Mouse (Mus musculus) megakaryocyte progenitor cell, adult 5-6 weeks (primary cell): Measurements from ENCODE around the gene Bmper. TPM values are rescaled to one million over a fixed set of nuclear protein-coding genes. Genes with fewer than 3 reads are reported as not detected.
A peak's percentile ranks its signal among the peaks of the same experiment; 100 is the strongest.

ENCODE experiments used
- ATAC-seq: replicated peaks from 2 replicates; pipeline ENCODE4 v1.8.0; 2016; ENCODE audit warnings: mild to moderate bottlenecking, moderate TSS enrichment, inconsistent platforms; ENCODE audit not compliant: poor library complexity
- total RNA-seq, 2 experiments: library from RNA; stranded (forward) in 1 of 2; stranded (reverse) in 1 of 2; fragments of 157-497, 149-512 nt in 1 of 2; fragments of 200-1000 nt in 1 of 2; gene quantifications; 2 replicates each; pipeline versions ENCODE4 v1.2.3 to v1.2.4; 2015 to 2017

Bmper gene
- total RNA-seq, 2 experiments from 2014 or later, result not detected

GRCm38 (mm10) chr9:23235368-23236002, 12.6 kb downstream of the Bmper start:
- peak; percentile 58 for ATAC-seq

GRCm38 (mm10) chr9:23236635-23237279, 13.9 kb downstream of the Bmper start:
- no peak for ATAC-seq

DNA sequence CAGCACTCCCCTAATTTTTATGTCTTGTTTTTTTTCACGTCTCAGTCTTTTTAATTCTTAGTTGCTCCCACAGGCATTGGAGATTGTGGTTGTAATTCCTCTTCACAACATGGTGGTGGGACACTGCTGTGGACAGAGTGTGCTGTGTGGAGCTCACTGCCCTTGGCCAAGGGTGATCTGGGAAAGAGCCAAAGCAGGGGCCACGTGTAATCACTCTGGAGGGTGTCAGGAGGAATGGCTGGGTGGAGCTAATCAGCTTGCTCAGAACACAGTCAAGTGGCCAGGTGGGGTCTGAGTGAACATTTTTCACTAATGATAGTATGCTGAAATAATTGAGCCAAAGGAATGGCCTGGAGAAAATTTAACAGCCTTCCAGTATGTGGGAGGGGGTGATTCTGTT, 16.1 kb downstream of the Bmper start:
- no peak for ATAC-seq

GRCm38 (mm10) chr9:23242911-23243310, 20.0 kb downstream of the Bmper start:
- no peak for ATAC-seq

DNA sequence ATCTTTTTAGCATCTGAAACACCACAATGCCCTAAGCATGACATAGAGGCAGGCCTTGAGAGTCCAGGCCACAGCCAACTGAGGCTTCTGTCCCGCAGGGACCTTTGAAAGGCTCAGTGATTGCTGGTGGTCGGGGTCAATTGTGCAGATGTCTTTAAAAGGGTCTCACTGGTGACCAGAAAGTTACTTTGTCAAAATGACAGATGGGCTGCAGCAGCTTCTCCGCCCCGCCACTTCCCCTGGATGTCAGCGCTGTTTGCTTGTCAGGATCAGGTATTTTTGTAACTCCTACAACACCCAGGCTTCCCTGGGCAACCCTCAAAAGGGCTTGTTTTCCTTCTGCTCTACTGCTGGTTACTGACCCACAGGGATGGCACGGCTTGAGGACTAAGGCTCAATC, 21.0 kb downstream of the Bmper start:
- ATAC-seq, result no peak

DNA sequence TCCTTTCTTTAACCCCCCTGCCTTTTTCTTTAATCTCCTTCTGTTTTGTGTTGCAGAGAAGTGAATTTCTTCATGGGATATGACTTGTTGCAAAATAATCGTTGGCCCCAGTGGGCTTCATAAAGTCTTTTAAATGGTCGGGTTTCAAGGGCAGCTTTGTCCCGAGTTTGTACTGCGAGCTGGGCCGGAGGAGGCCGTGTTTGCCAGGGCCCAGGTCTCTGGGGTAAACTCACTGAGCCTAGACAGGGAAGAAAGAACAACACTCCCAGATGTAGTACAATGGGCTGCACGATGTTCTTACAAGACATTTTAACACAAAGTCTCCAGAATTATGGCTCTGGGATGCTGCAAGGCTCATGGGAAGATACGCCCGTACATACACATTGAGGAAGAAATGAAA, 23.5 kb downstream of the Bmper start:
- no peak for ATAC-seq

DNA sequence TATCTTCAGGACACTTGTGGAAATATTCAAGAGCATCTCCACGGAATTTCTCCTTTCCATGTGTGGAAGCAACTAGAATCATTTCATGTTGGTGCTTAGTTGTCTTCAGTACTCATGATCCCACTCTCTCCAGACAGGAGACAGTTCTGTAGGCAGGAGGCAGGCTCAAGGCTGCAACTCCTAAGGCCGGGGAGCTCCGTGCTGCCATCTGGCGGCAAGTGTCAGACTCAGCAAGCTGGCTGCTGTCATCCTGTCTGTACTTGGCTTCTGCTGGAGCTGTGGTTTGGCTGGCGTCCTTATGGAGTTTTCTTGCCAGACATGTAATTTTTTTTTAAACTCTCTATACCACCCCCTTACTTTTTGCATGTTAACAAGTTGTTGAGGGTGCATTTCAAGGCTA, 27.1 kb downstream of the Bmper start:
- ATAC-seq, result peak; percentile 98

GRCm38 (mm10) chr9:23251001-23251400, 28.1 kb downstream of the Bmper start:
- no peak for ATAC-seq

DNA sequence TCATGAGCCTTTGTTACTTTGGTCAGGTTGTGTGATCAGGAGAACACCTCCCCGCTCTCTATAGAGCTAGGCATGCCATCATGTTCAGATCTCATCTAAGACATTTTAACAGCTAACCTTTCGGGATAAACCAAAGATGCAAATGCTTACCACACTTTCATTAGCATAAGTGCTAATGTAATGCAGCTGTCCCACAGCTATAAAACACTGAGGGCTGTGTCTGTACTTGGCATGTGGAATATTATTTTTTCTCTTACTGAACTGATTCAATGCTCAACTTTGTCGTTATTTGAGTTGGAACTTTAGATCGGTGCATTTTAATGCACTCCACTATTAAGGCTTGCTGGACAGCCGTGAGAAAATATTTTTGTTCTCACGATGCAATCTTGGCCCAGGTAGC, 30.7 kb downstream of the Bmper start:
- no peak for ATAC-seq

GRCm38 (mm10) chr9:23254237-23255214, 31.6 kb downstream of the Bmper start:
- no peak for ATAC-seq

GRCm38 (mm10) chr9:23255841-23256240, 33.0 kb downstream of the Bmper start:
- ATAC-seq, result no peak

GRCm38 (mm10) chr9:23256576-23256975, 33.7 kb downstream of the Bmper start:
- no peak for ATAC-seq

GRCm38 (mm10) chr9:23261834-23262233, 39.0 kb downstream of the Bmper start:
- ATAC-seq, result no peak

- no peak for ATAC-seq
Measured at GRCm38 (mm10) chr9:23262851-23263250, 40.0 kb downstream of the Bmper start.

DNA sequence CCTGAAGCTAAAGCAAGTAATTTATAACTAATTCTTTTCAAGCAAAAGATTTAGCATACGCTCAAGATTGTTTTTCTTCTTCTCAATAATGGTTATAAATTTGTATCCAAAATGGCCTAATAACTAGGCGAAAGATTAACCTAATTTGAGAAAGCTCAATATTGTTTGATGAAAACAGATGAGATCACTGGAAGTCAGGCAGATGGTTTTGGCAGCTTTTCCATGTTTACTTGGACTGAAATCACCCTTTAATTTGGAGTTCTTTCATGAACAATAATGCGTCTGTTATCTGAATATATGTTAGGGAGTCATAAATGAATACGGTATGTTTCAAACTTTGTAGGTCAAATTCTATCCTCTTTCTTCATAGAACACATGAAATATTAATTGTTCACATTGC, 41.6 kb downstream of the Bmper start:
- ATAC-seq, result no peak

DNA sequence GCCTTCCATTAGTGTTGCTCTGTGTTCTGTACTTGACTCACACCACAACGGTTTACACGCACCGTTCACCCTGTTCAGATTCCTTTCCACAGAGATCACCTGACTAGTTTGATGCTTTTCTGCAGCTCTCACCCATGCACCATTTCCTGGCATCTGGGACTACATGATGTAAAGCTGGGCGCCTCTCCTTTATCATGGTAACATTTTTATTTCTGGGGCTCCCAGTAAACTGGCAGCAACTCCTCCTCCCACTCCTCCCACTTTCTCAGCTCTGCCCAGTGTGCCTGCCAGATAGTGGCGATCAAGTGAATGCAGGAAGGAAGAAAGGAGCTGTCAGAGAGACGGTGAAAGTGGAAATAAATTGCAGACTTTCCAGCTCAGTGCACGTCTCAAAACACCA, 45.7 kb downstream of the Bmper start:
- ATAC-seq, result peak; percentile 81

DNA sequence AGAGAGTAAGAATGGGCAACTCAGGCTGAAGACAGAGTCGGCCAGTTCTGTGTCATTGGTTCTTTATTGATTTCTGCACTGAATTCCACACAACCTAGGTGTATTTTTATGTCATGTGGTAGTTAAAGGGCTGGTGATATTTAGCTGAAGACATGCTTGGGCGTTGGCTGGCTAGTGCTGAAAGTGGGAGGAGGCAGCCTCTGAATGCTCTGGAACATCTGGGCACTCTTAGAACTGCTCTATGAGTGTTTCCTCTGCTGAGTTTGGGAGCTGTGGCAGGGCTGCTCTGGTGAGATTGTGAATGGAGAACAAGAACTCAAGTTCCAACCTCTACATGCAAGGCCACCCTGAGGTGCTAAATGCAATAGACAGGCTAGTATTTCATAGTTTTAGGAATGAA, 46.2 kb downstream of the Bmper start:
- ATAC-seq, result peak; percentile 44

GRCm38 (mm10) chr9:23276244-23276643, 53.4 kb downstream of the Bmper start:
- no peak for ATAC-seq

GRCm38 (mm10) chr9:23284940-23285460, 62.1 kb downstream of the Bmper start:
- no peak for ATAC-seq

- peak; percentile 85 for ATAC-seq
Measured at GRCm38 (mm10) chr9:23293574-23293973, 70.7 kb downstream of the Bmper start.

DNA sequence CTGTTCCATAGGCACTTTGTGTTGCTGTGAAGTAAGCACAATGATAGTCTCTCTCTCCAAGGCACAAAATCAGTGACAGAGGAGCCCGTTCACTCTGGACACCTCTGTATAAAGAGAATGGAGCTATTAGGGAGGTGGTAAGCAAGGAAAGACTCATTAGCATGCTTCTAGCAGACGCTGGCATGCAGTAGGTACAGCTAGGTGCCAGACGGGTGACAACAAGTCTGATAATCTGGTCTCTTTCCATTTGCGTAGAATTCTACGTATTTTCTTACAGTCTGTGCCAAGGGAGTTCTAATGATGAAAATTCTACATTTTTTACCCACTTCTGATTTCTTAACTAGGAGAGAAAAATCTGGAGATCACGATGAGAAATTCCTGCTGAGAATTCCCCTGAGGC, 72.7 kb downstream of the Bmper start:
- no peak for ATAC-seq
